In genomic region chr14:30703079-30703478, GRCm38 (mm10) we compare ENCODE assay signal across 15 mouse cellular contexts.
"Had no signal": no experiment of that assay in that cellular context is flagged by ENCODE, and none has a peak within 500 bp of the region (broad histone marks: within the 10 kb centered on the region; RNA-seq: fewer than 3 reads in every experiment).

No protein-coding gene starts in this region.

- H3K9me3 ChIP-seq: limb, embryonic 10.5 days; limb, embryonic 13.5 days; megakaryocyte, embryonic 14.5 days; midbrain, embryonic 10.5 days; midbrain, embryonic 13.5 days; neural tube, embryonic 13.5 days had no signal

- H3K27me3 ChIP-seq: limb, embryonic 13.5 days; midbrain, embryonic 13.5 days; neural tube, embryonic 13.5 days had no signal

- ATAC-seq: lung, postnatal 0 days; midbrain, embryonic 13.5 days; midbrain, embryonic 16.5 days had no signal

- H3K4me2 ChIP-seq: limb, embryonic 13.5 days; lung, embryonic 14.5 days; midbrain, embryonic 13.5 days; neural tube, embryonic 13.5 days had no signal

- H3K4me1 ChIP-seq: limb, embryonic 13.5 days had no signal

- H3K27ac ChIP-seq: limb, embryonic 10.5 days; limb, embryonic 13.5 days; midbrain, embryonic 10.5 days; midbrain, embryonic 13.5 days; neural tube, embryonic 13.5 days had no signal

- DNase-seq: lung, embryonic 14.5 days; lung, postnatal 36 days; retina, postnatal 1 day; right cerebral cortex, postnatal 25 days; thymus, adult 2 months; thymus, postnatal 25 days had no signal

- H3K9ac ChIP-seq: limb, embryonic 13.5 days; lung, embryonic 14.5 days; midbrain, embryonic 13.5 days; neural tube, embryonic 13.5 days had no signal

- H3K36me3 ChIP-seq: limb, embryonic 10.5 days; limb, embryonic 13.5 days; midbrain, embryonic 10.5 days; midbrain, embryonic 13.5 days; neural tube, embryonic 13.5 days had no signal

- H3K4me3 ChIP-seq: limb, embryonic 10.5 days; limb, embryonic 13.5 days; megakaryocyte, embryonic 14.5 days; midbrain, embryonic 10.5 days; midbrain, embryonic 13.5 days; myocyte; neural tube, embryonic 13.5 days had no signal
